Mouse (Mus musculus): ENCODE measurements around the gene Hspb7.

Hspb7 gene

GRCm38 (mm10) chr4:141469343-141469742 is 48.8 kb downstream of the Hspb7 start:
- DNase-seq (ENCODE audit: low spot score): no peak

- DNase-seq (ENCODE audit: low spot score): no peak
Measured at GRCm38 (mm10) chr4:141471491-141471890, 50.9 kb downstream of the Hspb7 start.

- no peak for DNase-seq (ENCODE audit: low spot score)
Measured at GRCm38 (mm10) chr4:141472641-141473321, 52.2 kb downstream of the Hspb7 start.

DNA sequence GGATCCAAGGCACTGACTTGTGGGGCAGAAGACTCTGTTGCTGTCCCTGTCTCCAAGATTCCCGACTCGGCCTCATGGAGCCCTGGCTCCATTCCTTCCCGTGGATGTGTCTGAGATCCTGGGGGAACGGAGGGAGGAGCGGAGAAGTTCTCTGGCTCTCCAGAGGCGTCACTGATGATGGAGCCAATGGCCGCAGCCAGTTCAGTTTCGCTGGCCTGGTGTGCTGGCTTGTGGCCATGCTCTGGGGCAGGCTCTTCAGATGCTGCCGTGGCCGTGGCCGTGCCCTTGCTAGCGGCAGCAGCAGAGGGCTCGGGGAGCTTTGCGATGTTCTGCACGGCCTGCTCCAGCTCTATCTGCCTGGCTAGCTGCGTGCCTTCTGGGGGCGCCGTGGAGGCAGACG is 53.9 kb downstream of the Hspb7 start:
- no peak for DNase-seq (ENCODE audit: low spot score)

All from layer of hippocampus, adult 11-12 months (tissue).